Mouse (Mus musculus): ENCODE measurements around the gene Daglb. TPM values are rescaled to one million over a fixed set of nuclear protein-coding genes. Genes with fewer than 3 reads are reported as not detected.

The Daglb gene
- polyA plus RNA-seq, 1 experiment from 2014 or later = 13.7 TPM

GRCm38 (mm10) chr5:143475153-143475844, 10.9 kb downstream of the Daglb start:
- Histone ChIP-seq H3K9me3 (ENCODE audit: control insufficient read depth, low read length) (no peaks in the 10 kb centered on the region), H3K27me3 (replicated peaks; ENCODE audit: control insufficient read depth, insufficient read depth, low read length) (no peaks in the 10 kb centered on the region), H3K9ac (ENCODE audit: low read depth, low read length) (no peak overlapping the region), H3K4me2 (no peak overlapping the region), H3K4me3 (ENCODE audit: low read depth, low read length) (no peak overlapping the region), H3K4me1 (replicated peaks; ENCODE audit: control insufficient read depth, insufficient read depth, low read length) (no peaks in the 10 kb centered on the region), H3K27ac (ENCODE audit: low read depth, low read length) (no peak overlapping the region), H3K36me3 (ENCODE audit: control insufficient read depth, insufficient read depth, low read length) (peaks cover 33% of the 10 kb centered on the region)
- 86% methylated on average over 20 of the region's 20 CpGs for WGBS
- ATAC-seq (replicated peaks; ENCODE audit: low FRiP score) = no peak
- no peak for DNase-seq (ENCODE audit: low spot score)

GRCm38 (mm10) chr5:143476013-143476412, 11.6 kb downstream of the Daglb start:
- Histone ChIP-seq H3K27ac (ENCODE audit: low read depth, low read length) (no peak overlapping the region), H3K4me3 (ENCODE audit: low read depth, low read length) (no peak overlapping the region), H3K36me3 (ENCODE audit: control insufficient read depth, insufficient read depth, low read length) (peaks cover 33% of the 10 kb centered on the region), H3K4me2 (no peak overlapping the region), H3K27me3 (replicated peaks; ENCODE audit: control insufficient read depth, insufficient read depth, low read length) (no peaks in the 10 kb centered on the region), H3K4me1 (replicated peaks; ENCODE audit: control insufficient read depth, insufficient read depth, low read length) (no peaks in the 10 kb centered on the region), H3K9ac (ENCODE audit: low read depth, low read length) (no peak overlapping the region), H3K9me3 (ENCODE audit: control insufficient read depth, low read length) (no peaks in the 10 kb centered on the region)
- 96% methylated on average over 6 of the region's 6 CpGs for WGBS
- DNase-seq (ENCODE audit: low spot score) = no peak
- ATAC-seq (replicated peaks; ENCODE audit: low FRiP score) = no peak

- Histone ChIP-seq H3K4me2 (no peak overlapping the region), H3K36me3 (ENCODE audit: control insufficient read depth, insufficient read depth, low read length) (peaks cover 31% of the 10 kb centered on the region), H3K27ac (ENCODE audit: low read depth, low read length) (no peak overlapping the region), H3K9me3 (ENCODE audit: control insufficient read depth, low read length) (no peaks in the 10 kb centered on the region), H3K4me3 (ENCODE audit: low read depth, low read length) (no peak overlapping the region), H3K4me1 (replicated peaks; ENCODE audit: control insufficient read depth, insufficient read depth, low read length) (no peaks in the 10 kb centered on the region), H3K27me3 (replicated peaks; ENCODE audit: control insufficient read depth, insufficient read depth, low read length) (no peaks in the 10 kb centered on the region), H3K9ac (ENCODE audit: low read depth, low read length) (no peak overlapping the region)
- ATAC-seq (replicated peaks; ENCODE audit: low FRiP score) (no peak), DNase-seq (ENCODE audit: low spot score) (no peak)
- WGBS = 92% methylated on average over 3 of the region's 3 CpGs
Measured at GRCm38 (mm10) chr5:143477901-143478300, 13.5 kb downstream of the Daglb start.

GRCm38 (mm10) chr5:143484955-143485354, 20.6 kb downstream of the Daglb start:
- no peaks in the 10 kb centered on the region for H3K27me3 ChIP-seq (replicated peaks; ENCODE audit: control insufficient read depth, insufficient read depth, low read length)
- H3K4me1 ChIP-seq (replicated peaks; ENCODE audit: control insufficient read depth, insufficient read depth, low read length) = no peaks in the 10 kb centered on the region
- peaks cover 10% of the 10 kb centered on the region; the same call in 1 of the 2 replicates for H3K36me3 ChIP-seq (ENCODE audit: control insufficient read depth, insufficient read depth, low read length)
- no peak overlapping the region for H3K4me3 ChIP-seq (ENCODE audit: low read depth, low read length)
- H3K9ac ChIP-seq (ENCODE audit: low read depth, low read length) = no peak overlapping the region
- ATAC-seq (replicated peaks; ENCODE audit: low FRiP score) = no peak
- H3K4me2 ChIP-seq = no peak overlapping the region
- H3K27ac ChIP-seq (ENCODE audit: low read depth, low read length) = no peak overlapping the region
- 70% methylated on average over 5 of the region's 5 CpGs for WGBS
- DNase-seq (ENCODE audit: low spot score) = no peak
- no peaks in the 10 kb centered on the region for H3K9me3 ChIP-seq (ENCODE audit: control insufficient read depth, low read length)

GRCm38 (mm10) chr5:143487193-143487592, 22.8 kb downstream of the Daglb start:
- Histone ChIP-seq H3K4me1 (replicated peaks; ENCODE audit: control insufficient read depth, insufficient read depth, low read length) (no peaks in the 10 kb centered on the region), H3K4me2 (no peak overlapping the region), H3K9ac (ENCODE audit: low read depth, low read length) (no peak overlapping the region), H3K36me3 (ENCODE audit: control insufficient read depth, insufficient read depth, low read length) (peaks cover 12% of the 10 kb centered on the region; the same call in 1 of the 2 replicates), H3K27ac (ENCODE audit: low read depth, low read length) (no peak overlapping the region), H3K4me3 (ENCODE audit: low read depth, low read length) (no peak overlapping the region), H3K27me3 (replicated peaks; ENCODE audit: control insufficient read depth, insufficient read depth, low read length) (no peaks in the 10 kb centered on the region), H3K9me3 (ENCODE audit: control insufficient read depth, low read length) (no peaks in the 10 kb centered on the region)
- DNase-seq (ENCODE audit: low spot score) = no peak
- WGBS = 90% methylated on average over 10 of the region's 10 CpGs
- no peak for ATAC-seq (replicated peaks; ENCODE audit: low FRiP score)

GRCm38 (mm10) chr5:143487998-143488397, 23.6 kb downstream of the Daglb start:
- Histone ChIP-seq H3K4me3 (ENCODE audit: low read depth, low read length) (no peak overlapping the region), H3K4me2 (no peak overlapping the region), H3K27ac (ENCODE audit: low read depth, low read length) (no peak overlapping the region), H3K9me3 (ENCODE audit: control insufficient read depth, low read length) (no peaks in the 10 kb centered on the region), H3K27me3 (replicated peaks; ENCODE audit: control insufficient read depth, insufficient read depth, low read length) (no peaks in the 10 kb centered on the region), H3K9ac (ENCODE audit: low read depth, low read length) (no peak overlapping the region), H3K36me3 (ENCODE audit: control insufficient read depth, insufficient read depth, low read length) (peaks cover 12% of the 10 kb centered on the region), H3K4me1 (replicated peaks; ENCODE audit: control insufficient read depth, insufficient read depth, low read length) (no peaks in the 10 kb centered on the region)
- WGBS = 86% methylated on average over 5 of the region's 5 CpGs
- DNase-seq (ENCODE audit: low spot score) (no peak), ATAC-seq (replicated peaks; ENCODE audit: low FRiP score) (no peak)

- Histone ChIP-seq H3K9me3 (ENCODE audit: control insufficient read depth, low read length) (no peaks in the 10 kb centered on the region), H3K4me2 (no peak overlapping the region), H3K27me3 (replicated peaks; ENCODE audit: control insufficient read depth, insufficient read depth, low read length) (no peaks in the 10 kb centered on the region), H3K9ac (ENCODE audit: low read depth, low read length) (no peak overlapping the region), H3K36me3 (ENCODE audit: control insufficient read depth, insufficient read depth, low read length) (peaks cover 5% of the 10 kb centered on the region), H3K4me3 (ENCODE audit: low read depth, low read length) (no peak overlapping the region), H3K27ac (ENCODE audit: low read depth, low read length) (no peak overlapping the region), H3K4me1 (replicated peaks; ENCODE audit: control insufficient read depth, insufficient read depth, low read length) (no peaks in the 10 kb centered on the region)
- no peak for ATAC-seq (replicated peaks; ENCODE audit: low FRiP score)
- 78% methylated on average over 14 of the region's 14 CpGs for WGBS
- DNase-seq (ENCODE audit: low spot score) = no peak
Measured at GRCm38 (mm10) chr5:143489749-143490342, 25.5 kb downstream of the Daglb start.

- no peaks in the 10 kb centered on the region for H3K4me1 ChIP-seq (replicated peaks; ENCODE audit: control insufficient read depth, insufficient read depth, low read length)
- H3K27ac ChIP-seq (ENCODE audit: low read depth, low read length) = no peak overlapping the region
- H3K27me3 ChIP-seq (replicated peaks; ENCODE audit: control insufficient read depth, insufficient read depth, low read length) = no peaks in the 10 kb centered on the region
- ATAC-seq (replicated peaks; ENCODE audit: low FRiP score) (no peak), DNase-seq (ENCODE audit: low spot score) (no peak)
- H3K9me3 ChIP-seq (ENCODE audit: control insufficient read depth, low read length) = no peaks in the 10 kb centered on the region
- H3K36me3 ChIP-seq (ENCODE audit: control insufficient read depth, insufficient read depth, low read length) = peaks cover 12% of the 10 kb centered on the region
- no peak overlapping the region for H3K4me2 ChIP-seq
- H3K9ac ChIP-seq (ENCODE audit: low read depth, low read length) = no peak overlapping the region
- no peak overlapping the region for H3K4me3 ChIP-seq (ENCODE audit: low read depth, low read length)
- WGBS = 85% methylated on average over 4 of the region's 4 CpGs
Measured at GRCm38 (mm10) chr5:143491736-143492135, 27.4 kb downstream of the Daglb start.

GRCm38 (mm10) chr5:143493163-143493562, 28.8 kb downstream of the Daglb start:
- WGBS = 76% methylated on average over 10 of the region's 10 CpGs
- H3K27ac ChIP-seq (ENCODE audit: low read depth, low read length) = no peak overlapping the region
- H3K27me3 ChIP-seq (replicated peaks; ENCODE audit: control insufficient read depth, insufficient read depth, low read length) = no peaks in the 10 kb centered on the region
- no peak overlapping the region for H3K9ac ChIP-seq (ENCODE audit: low read depth, low read length)
- no peak for DNase-seq (ENCODE audit: low spot score)
- no peak overlapping the region for H3K4me2 ChIP-seq
- no peaks in the 10 kb centered on the region for H3K4me1 ChIP-seq (replicated peaks; ENCODE audit: control insufficient read depth, insufficient read depth, low read length)
- H3K9me3 ChIP-seq (ENCODE audit: control insufficient read depth, low read length) = no peaks in the 10 kb centered on the region
- no peak for ATAC-seq (replicated peaks; ENCODE audit: low FRiP score)
- H3K36me3 ChIP-seq (ENCODE audit: control insufficient read depth, insufficient read depth, low read length) = peaks cover 10% of the 10 kb centered on the region
- H3K4me3 ChIP-seq (ENCODE audit: low read depth, low read length) = no peak overlapping the region
